Mouse (Mus musculus) E14TG2a.4 (cell line): Measurements from ENCODE around the gene Shroom4.

Source experiments
- CTCF ChIP-seq: conservative IDR thresholded peaks from 2 replicates; pipeline ENCODE4 v1.5.1; 2014; ENCODE audit warnings: low read length
- NANOG ChIP-seq: IDR thresholded peaks from 2 replicates; pipeline ENCODE4 v1.6.1; 2014; ENCODE audit warnings: borderline replicate concordance, low read length, mixed read lengths
- POU5F1 ChIP-seq: IDR thresholded peaks from 2 replicates; pipeline ENCODE4 v1.6.1; 2014; ENCODE audit warnings: low read length, borderline replicate concordance

- TF ChIP-seq CTCF (no peak), NANOG (no peak), POU5F1 (no peak)
These were observed 174.9 kb downstream of the Shroom4 start for GRCm38 (mm10) chrX:6574511-6574910.
